Mouse (Mus musculus): ENCODE data around the gene Cdk8.

Cdk8 gene

DNA sequence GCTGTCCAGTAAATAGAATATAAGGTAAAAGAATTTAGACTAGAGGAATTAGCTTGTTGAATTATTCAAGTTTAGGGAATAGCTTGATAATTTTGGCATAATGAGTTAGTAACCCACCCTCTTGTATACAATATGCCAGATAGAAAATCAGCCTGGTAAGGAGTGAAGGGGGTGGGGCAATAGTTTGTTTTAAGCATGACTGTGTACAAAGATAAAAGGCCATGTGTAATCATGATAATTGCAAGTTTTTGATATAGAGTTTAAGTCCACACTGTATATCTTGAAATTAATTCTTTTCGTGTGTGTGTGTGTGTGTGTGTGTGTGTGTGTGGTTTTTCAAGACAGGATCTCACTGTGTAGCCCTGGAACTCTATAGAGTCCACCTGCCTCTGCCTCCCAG is 3.3 kb downstream of the Cdk8 start:
- DNase-seq: no peak

- DNase-seq: no peak
Measured at GRCm38 (mm10) chr5:146238274-146238673, 7.2 kb downstream of the Cdk8 start.

GRCm38 (mm10) chr5:146240771-146241170 is 9.7 kb downstream of the Cdk8 start:
- no peak for DNase-seq

- DNase-seq: no peak
Measured at GRCm38 (mm10) chr5:146241202-146241601, 10.2 kb downstream of the Cdk8 start.

DNA sequence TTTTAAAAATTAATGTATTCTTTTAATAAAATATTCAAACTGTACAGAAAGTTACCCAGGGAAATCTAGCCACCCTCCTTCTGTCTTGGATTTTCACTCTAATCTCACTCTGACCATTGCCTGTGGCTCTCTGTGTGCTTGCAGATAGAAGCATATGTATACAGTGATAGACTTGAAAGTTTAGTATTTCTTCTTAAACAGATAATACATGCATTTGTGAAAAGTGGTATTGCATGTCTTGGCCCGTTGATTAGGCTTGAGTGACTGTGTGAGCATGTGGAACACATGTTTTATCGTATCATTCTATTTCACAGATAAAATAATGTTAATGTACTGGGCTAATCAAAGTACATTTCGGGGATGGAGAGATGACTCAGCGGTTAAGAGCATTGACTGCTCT is 14.2 kb downstream of the Cdk8 start:
- no peak for DNase-seq

GRCm38 (mm10) chr5:146245646-146246370 is 14.8 kb downstream of the Cdk8 start:
- DNase-seq: no peak

DNA sequence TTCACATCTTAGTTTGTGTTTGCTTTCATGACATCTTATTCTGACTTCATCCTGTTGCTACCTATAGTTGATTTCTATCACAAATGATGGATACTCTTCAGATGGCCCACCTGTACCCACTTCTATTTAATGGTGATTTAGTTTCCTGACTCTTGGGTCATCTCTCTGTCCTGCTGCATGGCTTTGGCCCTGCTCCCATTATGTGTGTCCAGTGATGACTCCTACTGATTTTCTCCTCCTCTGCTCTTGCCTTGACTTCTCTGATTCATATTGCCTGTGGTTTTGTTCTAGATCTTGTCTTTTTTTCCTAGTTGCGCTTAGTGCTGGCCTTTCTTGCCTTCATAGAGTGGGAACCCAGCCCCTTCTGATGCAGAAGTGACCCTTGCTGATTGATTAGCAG is 15.4 kb downstream of the Cdk8 start:
- no peak for DNase-seq

- no peak for DNase-seq
Measured at GRCm38 (mm10) chr5:146247709-146248108, 16.7 kb downstream of the Cdk8 start.

DNA sequence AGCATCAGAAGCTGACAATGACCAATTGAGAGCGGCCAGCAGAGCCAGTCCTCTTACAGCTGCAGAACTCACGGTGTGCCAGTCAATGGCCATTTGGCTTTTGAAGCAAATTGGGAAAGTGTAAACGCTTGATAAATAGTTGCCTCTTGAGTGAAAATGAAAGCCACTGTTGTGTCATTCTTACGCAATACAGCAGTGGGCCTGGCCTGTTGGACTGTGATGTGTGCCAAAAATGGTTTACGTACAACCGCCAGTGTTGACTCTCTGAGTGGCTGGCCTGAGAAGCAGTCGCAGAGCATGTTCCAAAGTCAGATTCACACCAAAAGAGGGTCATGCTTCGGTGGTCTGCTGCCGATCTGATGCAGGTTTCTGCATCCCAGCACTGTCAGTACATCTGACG is 17.7 kb downstream of the Cdk8 start:
- no peak for DNase-seq

- no peak for DNase-seq
Measured at GRCm38 (mm10) chr5:146250369-146251075, 19.5 kb downstream of the Cdk8 start.

- no peak for DNase-seq
Measured at GRCm38 (mm10) chr5:146251663-146252429, 20.8 kb downstream of the Cdk8 start.

DNA sequence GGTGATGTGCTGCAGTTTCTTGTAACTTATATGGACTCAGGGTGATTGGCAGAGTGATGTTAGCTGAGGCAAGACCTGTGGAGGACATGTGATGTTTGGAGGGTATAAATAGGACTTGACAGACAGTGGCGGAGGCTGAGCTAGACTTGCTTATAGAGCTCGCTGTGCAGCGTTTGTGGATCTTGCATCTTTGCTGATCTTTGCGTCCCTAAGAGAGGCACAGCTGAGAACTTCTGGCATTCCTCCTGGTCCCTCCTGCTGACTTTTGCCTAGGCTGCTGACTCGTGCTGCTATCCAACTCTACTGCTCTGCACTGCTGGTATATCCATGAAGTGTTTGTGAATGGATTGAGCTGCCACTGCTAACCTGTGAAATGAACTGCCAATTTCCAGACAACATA is 22.6 kb downstream of the Cdk8 start:
- no peak for DNase-seq

DNA sequence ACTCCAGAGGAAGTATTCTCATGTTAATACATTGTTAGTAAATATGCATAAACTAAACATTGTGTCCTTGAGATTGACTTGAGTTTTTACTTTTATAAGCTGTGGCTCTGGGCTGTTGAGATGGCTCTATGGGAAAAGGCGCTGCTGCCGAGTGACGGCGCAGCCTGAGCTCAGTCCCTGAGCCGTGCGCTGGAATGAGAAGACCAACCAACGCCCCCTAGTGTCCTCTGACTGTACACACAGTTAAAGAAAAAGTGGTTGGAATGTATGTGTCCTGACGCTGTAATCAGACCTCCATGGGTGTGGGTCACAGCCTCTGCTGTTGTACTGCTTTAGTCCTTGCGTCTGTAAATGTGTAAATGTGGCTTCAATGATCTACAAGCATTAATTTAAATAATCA is 29.0 kb downstream of the Cdk8 start:
- no peak for DNase-seq

GRCm38 (mm10) chr5:146265934-146266591 is 35.0 kb downstream of the Cdk8 start:
- peak; percentile 39 for DNase-seq

- no peak for DNase-seq
Measured at GRCm38 (mm10) chr5:146267776-146268175, 36.7 kb downstream of the Cdk8 start.

GRCm38 (mm10) chr5:146270593-146270992 is 39.6 kb downstream of the Cdk8 start:
- DNase-seq: no peak

DNA sequence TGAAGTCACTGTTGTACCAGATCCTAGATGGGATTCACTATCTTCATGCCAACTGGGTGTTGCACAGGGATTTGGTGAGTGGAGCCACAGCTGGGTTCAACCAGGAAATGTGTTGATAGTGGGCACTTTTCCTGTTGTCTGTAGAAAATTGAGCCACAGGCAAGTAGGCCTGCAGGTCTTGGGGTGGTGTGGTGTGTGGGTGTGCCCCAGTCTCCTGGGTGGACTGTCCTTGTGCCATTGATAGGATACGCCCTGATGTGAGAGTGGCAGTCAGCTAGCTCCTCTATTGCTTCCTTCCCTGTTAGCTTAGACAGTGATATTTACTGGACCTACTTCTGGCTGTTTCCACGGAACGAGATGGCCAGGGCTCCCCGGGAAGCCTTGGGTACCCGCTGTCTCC is 40.6 kb downstream of the Cdk8 start:
- DNase-seq: no peak

DNA sequence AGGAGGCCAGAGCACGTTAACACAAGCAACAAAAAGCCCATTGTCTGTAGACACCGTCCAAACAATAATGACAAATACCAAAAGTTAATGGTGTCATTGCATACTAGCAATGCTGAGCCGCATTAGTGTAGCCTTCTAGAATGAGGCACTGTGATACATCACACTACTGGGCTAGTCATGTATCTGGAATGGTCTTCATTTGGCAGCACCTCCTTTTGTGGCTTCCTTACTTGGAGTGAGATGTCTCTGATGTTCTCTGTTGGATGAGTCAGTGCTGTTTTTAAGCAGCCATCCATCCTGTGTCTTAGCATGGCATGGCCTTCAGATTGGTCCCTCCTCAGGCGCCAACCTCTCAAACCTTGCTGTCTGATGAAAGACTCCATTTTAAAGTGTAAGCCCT is 42.1 kb downstream of the Cdk8 start:
- no peak for DNase-seq

GRCm38 (mm10) chr5:146274420-146275045 is 43.5 kb downstream of the Cdk8 start:
- no peak for DNase-seq

- DNase-seq: no peak
Measured at GRCm38 (mm10) chr5:146277513-146277912, 46.5 kb downstream of the Cdk8 start.

- DNase-seq: no peak
Measured at GRCm38 (mm10) chr5:146280012-146280411, 49.0 kb downstream of the Cdk8 start.

DNA sequence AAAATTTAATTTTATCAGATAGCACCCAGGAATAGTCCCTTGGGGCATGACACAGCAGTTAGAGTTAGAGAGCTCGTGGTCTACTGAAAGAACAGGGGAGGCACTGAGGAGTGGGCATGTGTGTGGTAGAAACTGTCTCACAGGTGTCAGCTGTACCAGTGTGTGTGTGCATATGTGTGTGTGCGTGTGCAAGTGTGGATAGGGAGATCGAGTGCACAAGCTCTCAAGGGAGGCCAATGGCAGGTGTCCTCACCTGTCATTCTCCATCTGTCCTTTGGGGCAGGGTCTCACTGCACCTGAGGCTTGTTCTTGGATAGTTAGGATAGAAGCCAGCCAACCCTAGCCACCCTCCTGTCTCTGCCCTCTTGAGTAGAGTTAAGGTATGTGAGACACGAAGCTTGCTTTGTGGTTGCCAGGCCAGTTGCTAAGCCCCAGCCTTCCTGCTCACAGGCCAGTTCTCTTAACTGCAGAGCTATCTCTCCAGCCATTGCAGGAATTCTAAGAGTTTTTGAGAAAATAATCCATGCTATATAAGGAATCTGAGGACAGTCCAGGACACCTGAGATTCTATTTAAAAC is 50.3 kb downstream of the Cdk8 start:
- DNase-seq: no peak

Data from cerebellum, adult 8-10 months (tissue).